Mouse (Mus musculus): Measurements from ENCODE around the gene Cks1b. TPM values are rescaled to one million over a fixed set of nuclear protein-coding genes. Genes with fewer than 3 reads are reported as not detected.

The Cks1b gene
- polyA plus RNA-seq, 1 experiment from 2014 or later: 380 TPM

DNA sequence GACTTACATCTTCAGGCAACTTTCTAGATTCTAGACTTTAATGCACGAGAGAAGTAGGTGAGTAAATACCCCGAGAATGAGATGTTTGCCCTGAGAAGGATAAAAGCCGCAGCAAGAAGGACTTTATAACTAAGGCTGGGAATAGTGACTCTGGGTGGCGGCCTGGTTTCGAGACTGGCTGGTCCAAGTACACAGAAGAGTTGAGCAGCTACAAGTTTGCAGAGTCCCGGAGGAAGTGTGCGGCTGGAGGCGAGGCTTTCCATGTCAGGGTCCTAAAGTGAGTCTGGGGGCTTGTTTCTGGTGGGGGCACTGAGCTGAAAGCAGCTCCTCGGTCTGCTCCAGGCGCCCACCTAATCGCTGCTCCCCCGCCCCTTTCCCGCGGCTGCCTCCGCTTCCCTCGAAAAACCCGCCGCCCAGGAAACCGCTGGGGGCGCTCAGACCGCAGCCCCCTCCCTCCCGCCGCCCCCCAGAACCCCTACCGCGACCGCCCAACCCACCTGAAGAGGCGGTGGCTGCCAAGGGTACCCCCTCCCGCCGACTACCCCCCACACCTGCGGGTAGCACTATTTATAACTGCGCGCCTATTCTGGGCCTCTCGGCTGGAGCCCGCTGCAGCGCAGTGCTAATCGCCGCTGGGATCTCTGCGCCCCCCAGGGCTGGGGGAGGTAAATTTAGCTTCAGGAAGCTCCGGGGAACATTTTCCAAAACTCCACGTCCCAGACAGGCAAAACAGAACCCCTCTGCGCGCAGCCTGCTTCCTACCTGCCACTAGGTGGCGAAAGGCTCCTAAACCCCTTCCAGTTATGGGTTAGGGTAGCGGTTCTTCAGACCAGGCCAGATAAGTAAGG is 22.2 kb downstream of the Cks1b start:
- ATAC-seq (ENCODE audit: low read depth) (0 out of 2 replicates have a peak, but pooled peaks have one; percentile 14), DNase-seq (ENCODE audit: low spot score) (peak; percentile 92)
- H3K9me3 ChIP-seq (ENCODE audit: control insufficient read depth, low read length): no peaks in the 10 kb centered on the region
- H3K4me1 ChIP-seq (ENCODE audit: control insufficient read depth, insufficient read depth, low read length): peaks cover 33% of the 10 kb centered on the region
- peak overlapping the region; percentile 65 for H3K27ac ChIP-seq (replicated peaks; ENCODE audit: low read depth, low read length)
- WGBS: under 1% methylated on average over 28 of the region's 44 CpGs
- peaks cover 14% of the 10 kb centered on the region for H3K27me3 ChIP-seq (replicated peaks; ENCODE audit: control insufficient read depth, insufficient read depth, low read length)
- 0 out of 2 replicates have a peak, but pooled peaks cover 2% of the 10 kb centered on the region for H3K36me3 ChIP-seq (ENCODE audit: control insufficient read depth, insufficient read depth, low read length)
- peak overlapping the region; percentile 67 for H3K9ac ChIP-seq (ENCODE audit: low read depth, low read length)
- peak overlapping the region; percentile 49 for H3K4me3 ChIP-seq (ENCODE audit: low read depth, low read length)
- H3K4me2 ChIP-seq (ENCODE audit: low read depth, low read length): peak overlapping the region; percentile 91

DNA sequence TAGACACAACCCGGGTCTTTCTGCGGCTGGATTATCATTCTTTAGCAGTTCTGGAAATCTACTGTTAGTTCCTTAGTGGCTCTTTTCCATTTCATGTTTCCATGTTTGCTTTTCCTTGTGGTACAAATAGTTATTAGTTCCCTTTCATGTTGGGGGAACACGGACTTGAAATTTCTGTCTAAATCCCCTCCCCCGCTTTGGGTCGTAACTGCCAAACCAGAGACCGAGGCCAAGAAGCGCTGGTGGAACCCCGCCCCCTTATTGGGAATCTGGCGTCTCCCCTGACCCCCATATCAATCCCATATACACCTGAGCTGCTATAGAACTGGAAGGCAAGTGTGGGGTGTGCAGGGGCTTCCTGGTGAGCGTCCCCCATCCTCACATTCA is 22.8 kb downstream of the Cks1b start:
- H3K9ac ChIP-seq (ENCODE audit: low read depth, low read length): peak overlapping the region; percentile 67; the same call in 1 of the 2 replicates
- no peak for DNase-seq (ENCODE audit: low spot score)
- peaks cover 36% of the 10 kb centered on the region for H3K4me1 ChIP-seq (ENCODE audit: control insufficient read depth, insufficient read depth, low read length)

DNA sequence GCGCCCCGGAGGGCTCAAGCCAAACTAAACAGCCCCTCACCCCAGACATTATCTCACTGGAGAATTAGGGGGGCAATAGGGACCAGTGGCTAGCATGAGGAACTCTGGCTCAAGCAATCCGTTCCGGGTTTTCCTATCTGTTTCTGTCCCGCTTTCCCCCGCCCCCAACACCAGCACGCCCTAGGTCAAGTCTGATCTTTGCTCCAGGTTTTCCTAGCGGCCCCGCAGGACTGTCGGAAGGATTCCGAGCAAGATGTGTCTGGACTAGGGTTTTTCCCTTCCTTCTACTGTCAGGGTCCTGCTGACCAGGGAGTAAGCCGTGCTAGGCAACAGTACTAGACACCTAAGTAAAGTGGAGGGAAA is 23.3 kb downstream of the Cks1b start:
- 0% methylated on average over 10 of the region's 12 CpGs for WGBS
- Histone ChIP-seq H3K4me2 (ENCODE audit: low read depth, low read length) (peak overlapping the region; percentile 91), H3K27ac (replicated peaks; ENCODE audit: low read depth, low read length) (peak overlapping the region; percentile 78), H3K9me3 (ENCODE audit: control insufficient read depth, low read length) (no peaks in the 10 kb centered on the region), H3K9ac (ENCODE audit: low read depth, low read length) (peak overlapping the region; percentile 64), H3K4me1 (ENCODE audit: control insufficient read depth, insufficient read depth, low read length) (peaks cover 36% of the 10 kb centered on the region), H3K27me3 (replicated peaks; ENCODE audit: control insufficient read depth, insufficient read depth, low read length) (peaks cover 14% of the 10 kb centered on the region), H3K36me3 (ENCODE audit: control insufficient read depth, insufficient read depth, low read length) (no peaks in the 10 kb centered on the region), H3K4me3 (ENCODE audit: low read depth, low read length) (peak overlapping the region; percentile 49)
- peak; percentile 92 for DNase-seq (ENCODE audit: low spot score)
- ATAC-seq (ENCODE audit: low read depth): peak; percentile 13; the same call in 1 of the 2 replicates

More for the DNA sequence above, 22.8 kb downstream of the Cks1b start:
- Histone ChIP-seq H3K4me3 (ENCODE audit: low read depth, low read length) (peak overlapping the region; percentile 49), H3K36me3 (ENCODE audit: control insufficient read depth, insufficient read depth, low read length) (no peaks in the 10 kb centered on the region), H3K4me2 (ENCODE audit: low read depth, low read length) (peak overlapping the region; percentile 91), H3K27me3 (replicated peaks; ENCODE audit: control insufficient read depth, insufficient read depth, low read length) (peaks cover 14% of the 10 kb centered on the region), H3K27ac (replicated peaks; ENCODE audit: low read depth, low read length) (peak overlapping the region; percentile 78), H3K9me3 (ENCODE audit: control insufficient read depth, low read length) (no peaks in the 10 kb centered on the region)
- 4% methylated on average over 10 of the region's 10 CpGs for WGBS
- ATAC-seq (ENCODE audit: low read depth): no peak

- peak within 1 kb of the TSS; percentile 67 for H3K9ac ChIP-seq (ENCODE audit: low read depth, low read length)
- H3K36me3 ChIP-seq (ENCODE audit: control insufficient read depth, insufficient read depth, low read length): no peaks in the 10 kb centered on the region
- DNase-seq (ENCODE audit: low spot score): peak; percentile 81
- peaks cover 36% of the 10 kb centered on the region for H3K4me1 ChIP-seq (ENCODE audit: control insufficient read depth, insufficient read depth, low read length)
- under 1% methylated on average over 32 of the region's 42 CpGs for WGBS
- peak within 1 kb of the TSS; percentile 49 for H3K4me3 ChIP-seq (ENCODE audit: low read depth, low read length)
- H3K4me2 ChIP-seq (ENCODE audit: low read depth, low read length): peak within 1 kb of the TSS; percentile 91
- peaks cover 14% of the 10 kb centered on the region for H3K27me3 ChIP-seq (replicated peaks; ENCODE audit: control insufficient read depth, insufficient read depth, low read length)
- peak within 1 kb of the TSS; percentile 78 for H3K27ac ChIP-seq (replicated peaks; ENCODE audit: low read depth, low read length)
- H3K9me3 ChIP-seq (ENCODE audit: control insufficient read depth, low read length): no peaks in the 10 kb centered on the region
- ATAC-seq (ENCODE audit: low read depth): peak; percentile 37
Observed at GRCm38 (mm10) chr3:89394006-89394893, 23.9 kb downstream of the Cks1b start, which contains the start of gene Zbtb7b. Zbtb7b (minus strand) TSS chr3:89394776.

DNA sequence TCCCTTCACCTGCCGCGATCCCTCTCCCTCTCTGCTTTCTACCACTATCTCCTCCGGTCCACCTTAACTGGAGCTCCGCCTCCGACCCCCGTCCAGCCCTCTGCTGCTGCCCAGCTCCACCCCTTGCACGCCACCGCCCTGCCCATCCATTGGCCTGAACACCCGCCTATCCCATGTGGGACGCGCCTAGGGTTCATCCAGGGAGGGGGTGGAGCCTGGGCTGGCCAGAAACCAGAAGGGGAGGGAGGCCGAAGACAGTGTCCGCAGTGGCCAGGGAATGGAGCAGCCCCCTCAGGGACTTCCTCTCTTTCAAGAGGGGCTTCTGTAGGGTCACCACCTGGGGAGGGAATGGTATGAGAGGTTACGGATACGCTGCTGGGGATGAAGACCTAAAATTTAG is 24.6 kb downstream of the Cks1b start:
- Histone ChIP-seq H3K36me3 (ENCODE audit: control insufficient read depth, insufficient read depth, low read length) (no peaks in the 10 kb centered on the region), H3K4me3 (ENCODE audit: low read depth, low read length) (peak overlapping the region; percentile 49), H3K27me3 (replicated peaks; ENCODE audit: control insufficient read depth, insufficient read depth, low read length) (peaks cover 14% of the 10 kb centered on the region), H3K4me2 (ENCODE audit: low read depth, low read length) (peak overlapping the region; percentile 91), H3K9me3 (ENCODE audit: control insufficient read depth, low read length) (no peaks in the 10 kb centered on the region), H3K27ac (replicated peaks; ENCODE audit: low read depth, low read length) (peak overlapping the region; percentile 78), H3K4me1 (ENCODE audit: control insufficient read depth, insufficient read depth, low read length) (peaks cover 36% of the 10 kb centered on the region), H3K9ac (ENCODE audit: low read depth, low read length) (peak overlapping the region; percentile 64)
- WGBS: under 1% methylated on average over 15 of the region's 15 CpGs
- DNase-seq (ENCODE audit: low spot score) (peak; percentile 98), ATAC-seq (ENCODE audit: low read depth) (peak; percentile 94)

GRCm38 (mm10) chr3:89392871-89393311 is 25.3 kb downstream of the Cks1b start:
- Histone ChIP-seq H3K4me1 (ENCODE audit: control insufficient read depth, insufficient read depth, low read length) (peaks cover 36% of the 10 kb centered on the region), H3K4me2 (ENCODE audit: low read depth, low read length) (peak overlapping the region; percentile 91), H3K27me3 (replicated peaks; ENCODE audit: control insufficient read depth, insufficient read depth, low read length) (peaks cover 14% of the 10 kb centered on the region), H3K4me3 (ENCODE audit: low read depth, low read length) (peak overlapping the region; percentile 49), H3K27ac (replicated peaks; ENCODE audit: low read depth, low read length) (peak overlapping the region; percentile 66), H3K9ac (ENCODE audit: low read depth, low read length) (peak overlapping the region; percentile 66), H3K9me3 (ENCODE audit: control insufficient read depth, low read length) (no peaks in the 10 kb centered on the region), H3K36me3 (ENCODE audit: control insufficient read depth, insufficient read depth, low read length) (no peaks in the 10 kb centered on the region)
- DNase-seq (ENCODE audit: low spot score) (no peak), ATAC-seq (ENCODE audit: low read depth) (no peak)
- WGBS: under 1% methylated on average over 13 of the region's 24 CpGs

- peak overlapping the region; percentile 66 for H3K27ac ChIP-seq (replicated peaks; ENCODE audit: low read depth, low read length)
Observed at GRCm38 (mm10) chr3:89391663-89392511, 26.3 kb downstream of the Cks1b start.

More at GRCm38 (mm10) chr3:89391663-89392511, 26.3 kb downstream of the Cks1b start:
- Histone ChIP-seq H3K27me3 (replicated peaks; ENCODE audit: control insufficient read depth, insufficient read depth, low read length) (peaks cover 14% of the 10 kb centered on the region), H3K4me3 (ENCODE audit: low read depth, low read length) (peak overlapping the region; percentile 49), H3K36me3 (ENCODE audit: control insufficient read depth, insufficient read depth, low read length) (no peaks in the 10 kb centered on the region), H3K4me1 (ENCODE audit: control insufficient read depth, insufficient read depth, low read length) (peaks cover 40% of the 10 kb centered on the region), H3K9ac (ENCODE audit: low read depth, low read length) (peak overlapping the region; percentile 66), H3K9me3 (ENCODE audit: control insufficient read depth, low read length) (no peaks in the 10 kb centered on the region), H3K4me2 (ENCODE audit: low read depth, low read length) (peak overlapping the region; percentile 91)
- peak; percentile 57 for DNase-seq (ENCODE audit: low spot score)
- ATAC-seq (ENCODE audit: low read depth): no peak
- 0% methylated on average over 37 of the region's 56 CpGs for WGBS

Measured in embryonic facial prominence, embryonic 14.5 days (tissue).